ENCODE assay signal across 8 mouse cellular contexts in the genomic region with DNA sequence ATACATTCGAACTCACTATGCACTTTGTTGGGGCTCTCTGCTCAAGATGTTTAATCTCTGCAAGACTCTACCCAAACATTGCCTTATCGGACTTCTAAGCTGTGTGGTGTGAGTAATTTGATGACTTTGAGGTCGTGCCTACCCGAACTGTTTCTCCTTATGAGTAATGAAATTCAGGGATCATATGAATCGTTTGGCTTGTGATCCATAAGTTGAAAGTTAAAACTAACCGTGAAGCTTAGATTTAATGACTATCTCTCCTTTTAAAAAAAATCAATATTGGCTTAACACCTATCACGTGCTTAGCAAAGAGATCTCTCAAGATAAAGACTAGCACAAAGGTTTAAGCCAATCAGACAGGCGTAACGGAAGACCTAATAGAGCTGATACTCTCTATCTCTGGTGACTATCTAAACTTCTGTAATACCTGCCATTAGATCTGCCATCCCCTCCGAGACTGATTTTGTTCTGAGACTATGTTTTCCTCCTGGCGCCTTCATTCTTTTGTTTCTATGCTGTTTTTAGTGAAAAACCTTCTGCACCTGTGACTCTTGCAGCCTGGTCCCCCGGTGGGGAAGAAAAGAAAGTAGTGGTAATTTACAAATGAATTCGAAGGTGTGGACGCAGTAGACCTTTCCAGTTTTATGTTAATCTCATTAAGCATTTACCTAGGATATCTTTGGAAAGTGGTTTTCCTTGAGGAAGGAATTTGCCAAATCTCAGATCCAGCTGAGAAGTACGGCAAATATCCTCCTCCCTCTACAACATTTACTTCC. TPM values are rescaled to one million over a fixed set of nuclear protein-coding genes. Genes with fewer than 3 reads are reported as not detected.
A peak's percentile ranks its signal among the peaks of the same experiment; 100 is the strongest.
DNase-seq lines count a peak whose midpoint lies in the region; ATAC-seq and TF ChIP-seq lines count a peak whose summit lies in the region.

No protein-coding gene starts in this region.

- 2% methylated on average over 15 of the region's 15 CpGs for WGBS in lung, adult 2 months
- WGBS in heart, postnatal 0 days = under 1% methylated on average over 15 of the region's 15 CpGs

- no peak for DNase-seq in lung, adult 2 months
- no peak for DNase-seq in lung, postnatal 14 days
- no peak for DNase-seq in heart, postnatal 0 days (ENCODE audit: low spot score)
- no peak for DNase-seq in frontal cortex, adult 2 months (ENCODE audit: extremely low spot score in 1 of 2, low spot score in 1 of 2)
- no peak for DNase-seq in gastrocnemius, postnatal 4 days (ENCODE audit: low spot score in 2 of 2)
- DNase-seq in cerebellum, postnatal 14 days = no peak

- H3K27ac ChIP-seq in heart, postnatal 0 days (ENCODE audit: low read depth) = peak overlapping the region; percentile 98

- peak overlapping the region; percentile 86 for H3K4me2 ChIP-seq in heart, postnatal 0 days (ENCODE audit: low read depth, low read length)

- no peak for TF ChIP-seq POLR2A in lung, adult 2 months (IDR thresholded peaks at IDR 0.05; ENCODE audit: borderline replicate concordance, extremely low read depth, low read depth, low read length)

- H3K9ac ChIP-seq in heart, postnatal 0 days (replicated peaks; ENCODE audit: low read depth, low read length) = peak overlapping the region; percentile 99

- H3K4me3 ChIP-seq in lung, adult 2 months (replicated peaks; ENCODE audit: extremely low read depth, low read depth, low read length) = peak overlapping the region; percentile 60
- peak overlapping the region; percentile 97 for H3K4me3 ChIP-seq in heart, postnatal 0 days (ENCODE audit: low read depth, low read length)

- no peak for TF ChIP-seq CTCF in lung, adult 2 months (IDR thresholded peaks at IDR 0.05; ENCODE audit: insufficient read depth, low read length)
- TF ChIP-seq CTCF in heart, postnatal 0 days (IDR thresholded peaks at IDR 0.05; ENCODE audit: low read depth) = no peak

- H3K4me1 ChIP-seq in lung, adult 2 months (ENCODE audit: control insufficient read depth, insufficient read depth, low read length) = peaks cover 2% of the 10 kb centered on the region; the same call in 1 of the 2 replicates
- peaks cover 17% of the 10 kb centered on the region for H3K4me1 ChIP-seq in heart, postnatal 0 days (ENCODE audit: control insufficient read depth, insufficient read depth)

- ATAC-seq in activated CD4-positive, CD25-positive, alpha-beta regulatory T cell, adult 4 months = peak; percentile 17
- no peak for ATAC-seq in heart, postnatal 0 days (ENCODE audit: insufficient read depth, low read depth)
- ATAC-seq in megakaryocyte, adult 5-6 weeks (ENCODE audit: poor library complexity, severe bottlenecking) = peak; percentile 0; the same call in 1 of the 2 replicates

- H3K27me3 ChIP-seq in heart, postnatal 0 days (ENCODE audit: control insufficient read depth, insufficient read depth, low read length) = no peaks in the 10 kb centered on the region

- H3K36me3 ChIP-seq in heart, postnatal 0 days (replicated peaks; ENCODE audit: control insufficient read depth, insufficient read depth, low read length) = no peaks in the 10 kb centered on the region

- no peaks in the 10 kb centered on the region for H3K9me3 ChIP-seq in heart, postnatal 0 days (replicated peaks; ENCODE audit: control insufficient read depth, low read length)

- TF ChIP-seq EP300 in heart, postnatal 0 days (IDR thresholded peaks at IDR 0.05; ENCODE audit: low read depth) = no peak

RNA-seq across cellular contexts. Expression of gene Qser1, which starts 1.2 kb away (rescaled TPM):
- polyA plus RNA-seq in lung, adult 2 months (2012; rRNA removed) = 4.6 and 5.9 TPM in 2 replicates
- polyA plus RNA-seq in activated CD4-positive, CD25-positive, alpha-beta regulatory T cell, adult 4 months (2017; shearing (Covaris generic)) = 1 to 10 TPM in 1 of 2 experiments, under 1 TPM in 1; 0.93 to 1.2 TPM
- 7.6 and 13.1 TPM in 2 replicates for total RNA-seq in heart, postnatal 0 days (2014; rRNA removed; ENCODE audit: low replicate concordance)
- polyA plus RNA-seq in heart, postnatal 0 days (2015; fragmentation: Nextera tagmentation; extraction: Ambion mirVana) = 3.3 and 3.4 TPM in 2 replicates
- total RNA-seq in megakaryocyte, adult 5-6 weeks (2015) = 25.6 and 26.5 TPM in 2 replicates
- total RNA-seq in megakaryocyte, adult 5-6 weeks (2017) = 6.8 and 9.7 TPM in 2 replicates
- 6.1 and 6.9 TPM in 2 replicates for polyA plus RNA-seq in frontal cortex, adult 2 months (2012; rRNA removed)
- total RNA-seq in gastrocnemius, postnatal 4 days (2021) = 10 to 100 TPM; 27.6 to 28.5 TPM

RNA-seq across cellular contexts. Expression of gene Prrg4, which starts 31.9 kb away (rescaled TPM):
- 0.72 and 1.4 TPM in 2 replicates for polyA plus RNA-seq in lung, adult 2 months (2012; rRNA removed)
- 1 to 10 TPM; 1.2 to 1.4 TPM for polyA plus RNA-seq in activated CD4-positive, CD25-positive, alpha-beta regulatory T cell, adult 4 months (2017; shearing (Covaris generic))
- 0.58 and 5.9 TPM in 2 replicates for total RNA-seq in heart, postnatal 0 days (2014; rRNA removed; ENCODE audit: low replicate concordance)
- 1.1 and 1.5 TPM in 2 replicates for polyA plus RNA-seq in heart, postnatal 0 days (2015; fragmentation: Nextera tagmentation; extraction: Ambion mirVana)
- total RNA-seq in megakaryocyte, adult 5-6 weeks (2015) = 0.09 TPM in 1 of 2 replicates, not detected in the other
- 0.15 and 0.16 TPM in 2 replicates for total RNA-seq in megakaryocyte, adult 5-6 weeks (2017)
- 0.13 and 0.16 TPM in 2 replicates for polyA plus RNA-seq in frontal cortex, adult 2 months (2012; rRNA removed)
- 1 to 10 TPM in 1 of 2 experiments, under 1 TPM in 1; 0.78 to 1.6 TPM for total RNA-seq in gastrocnemius, postnatal 4 days (2021)

RNA-seq across cellular contexts. Expression of gene Ccdc73, which starts 49.9 kb away (rescaled TPM):
- polyA plus RNA-seq in lung, adult 2 months (2012; rRNA removed) = 1.1 TPM in 1 of 2 replicates, not detected in the other
- 1 to 10 TPM; 3.3 to 5.2 TPM for polyA plus RNA-seq in activated CD4-positive, CD25-positive, alpha-beta regulatory T cell, adult 4 months (2017; shearing (Covaris generic))
- not detected in 2 replicates for total RNA-seq in heart, postnatal 0 days (2014; rRNA removed; ENCODE audit: low replicate concordance)
- 12.6 and 18.2 TPM in 2 replicates for polyA plus RNA-seq in heart, postnatal 0 days (2015; fragmentation: Nextera tagmentation; extraction: Ambion mirVana)
- total RNA-seq in megakaryocyte, adult 5-6 weeks (2015) = 2.2 and 7.2 TPM in 2 replicates
- 6.5 and 8.5 TPM in 2 replicates for total RNA-seq in megakaryocyte, adult 5-6 weeks (2017)
- 3.2 and 5.3 TPM in 2 replicates for polyA plus RNA-seq in frontal cortex, adult 2 months (2012; rRNA removed)
- 1 to 10 TPM; 3.1 to 4.1 TPM for total RNA-seq in gastrocnemius, postnatal 4 days (2021)
